Mouse (Mus musculus): Measurements from ENCODE around the gene Rps6ka3.

DNA sequence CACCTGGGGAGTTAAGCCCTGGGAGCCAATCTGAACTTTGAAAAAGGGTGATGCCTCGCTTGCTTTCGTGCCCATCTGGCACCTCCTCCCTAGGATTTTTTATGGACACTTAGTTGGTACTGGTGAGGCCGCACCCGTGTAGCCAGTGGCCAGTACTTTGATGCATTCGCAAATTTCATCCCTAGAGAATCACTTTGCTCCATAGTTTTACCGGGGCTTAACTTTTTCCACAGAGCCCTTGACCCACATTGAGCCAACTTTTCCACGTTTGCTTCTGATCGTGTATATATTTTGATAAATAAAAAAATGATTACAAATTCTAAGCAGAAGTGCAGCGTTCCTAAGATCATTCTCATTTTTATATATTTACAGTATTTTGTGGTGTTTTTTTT is 162.6 kb downstream of the Rps6ka3 start:
- no peak for TF ChIP-seq CTCF (IDR thresholded peaks at IDR 0.05; ENCODE audit: borderline replicate concordance, control insufficient read depth, extremely low read depth, insufficient read depth, low read length, poor library complexity)
- TF ChIP-seq POLR2A (IDR thresholded peaks at IDR 0.05; ENCODE audit: control insufficient read depth, extremely low read depth, insufficient read depth, low read length, poor library complexity) = no peak
